Mouse (Mus musculus) kidney, adult 2 months (tissue): ENCODE data around the gene Pigb.

Experiments used
- CTCF ChIP-seq: fragments of 200-500 bp; conservative IDR thresholded peaks from 2 replicates; pipeline ENCODE4 v1.5.1; 2011; ENCODE audit warnings: low read depth, mild to moderate bottlenecking, control low read depth, low read length, moderate library complexity, mixed read lengths; ENCODE audit not compliant: insufficient read depth, insufficient read length
- POLR2A ChIP-seq: fragments of 200-500 bp; IDR thresholded peaks from one replicate; pipeline ENCODE4 v1.6.1; 2011; ENCODE audit warnings: low read depth, low read length, control low read depth

DNA sequence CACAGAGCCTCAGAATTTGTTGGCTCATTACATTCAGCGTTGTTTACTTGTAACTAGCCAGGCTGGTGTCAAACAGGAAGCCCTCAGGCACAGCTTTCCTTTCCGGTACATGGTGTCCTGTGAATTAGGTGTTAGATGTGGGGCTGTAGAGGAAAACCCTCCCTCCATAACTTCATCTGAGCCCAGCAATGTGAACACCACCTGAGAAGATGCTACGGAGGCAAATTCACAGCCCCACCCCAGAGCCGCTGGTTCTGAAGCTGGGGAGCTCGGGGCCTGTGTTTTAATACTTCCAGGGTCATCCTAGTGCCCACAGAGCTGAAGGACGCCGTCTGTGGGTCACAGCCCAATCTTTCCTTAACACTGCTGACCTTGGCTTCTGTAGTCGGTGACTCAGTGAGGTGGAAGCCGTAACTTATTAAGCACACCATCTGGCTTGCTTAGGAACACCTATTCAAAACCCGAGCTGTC, 15.3 kb upstream of the Pigb start:
- TF ChIP-seq CTCF (no peak), POLR2A (no peak)
